8 mouse cellular contexts compared by ENCODE assay signal in genomic region chr16:85172571-85173372, GRCm38 (mm10). TPM values are rescaled to one million over a fixed set of nuclear protein-coding genes. Genes with fewer than 3 reads are reported as not detected.
A peak's percentile ranks its signal among the peaks of the same experiment; 100 is the strongest.
DNase-seq lines count a peak whose midpoint lies in the region; ATAC-seq and TF ChIP-seq lines count a peak whose summit lies in the region.

No protein-coding gene starts in this region.

- ATAC-seq in granulocyte monocyte progenitor cell, adult 5-6 weeks (replicated peaks; ENCODE audit: poor library complexity, severe bottlenecking) = peak; percentile 50
- ATAC-seq in intestine, embryonic 16.5 days = peak; percentile 66
- ATAC-seq in limb, embryonic 12.5 days (ENCODE audit: insufficient number of reproducible peaks, insufficient read depth, low FRiP score, low TSS enrichment, low read depth) = peak; percentile 52
- ATAC-seq in midbrain, embryonic 11.5 days (ENCODE audit: low FRiP score) = peak; percentile 76

- no peaks in the 10 kb centered on the region for H3K9me3 ChIP-seq in intestine, embryonic 16.5 days (ENCODE audit: control insufficient read depth, low read length)
- H3K9me3 ChIP-seq in limb, embryonic 12.5 days = 0 out of 2 replicates have a peak, but pooled peaks cover 3% of the 10 kb centered on the region
- no peaks in the 10 kb centered on the region for H3K9me3 ChIP-seq in midbrain, embryonic 11.5 days (ENCODE audit: control insufficient read depth, low read length)

- peak overlapping the region; percentile 79 for H3K4me2 ChIP-seq in intestine, embryonic 16.5 days (ENCODE audit: low read depth, low read length)
- peak overlapping the region; percentile 63 for H3K4me2 ChIP-seq in limb, embryonic 12.5 days
- H3K4me2 ChIP-seq in midbrain, embryonic 11.5 days = peak overlapping the region; percentile 56

- H3K27me3 ChIP-seq in intestine, embryonic 16.5 days (replicated peaks; ENCODE audit: control insufficient read depth, insufficient read depth, low read length) = no peaks in the 10 kb centered on the region
- peaks cover 7% of the 10 kb centered on the region; the same call in 1 of the 2 replicates for H3K27me3 ChIP-seq in limb, embryonic 12.5 days
- peaks cover 2% of the 10 kb centered on the region; the same call in 1 of the 2 replicates for H3K27me3 ChIP-seq in midbrain, embryonic 11.5 days (ENCODE audit: control insufficient read depth, insufficient read depth, low read length)
- no peaks in the 10 kb centered on the region for H3K27me3 ChIP-seq in small intestine, adult 2 months (ENCODE audit: control insufficient read depth, insufficient read depth, low read length)

- peaks cover 21% of the 10 kb centered on the region for H3K4me1 ChIP-seq in intestine, embryonic 16.5 days (ENCODE audit: control insufficient read depth, insufficient read depth, low read length)
- peaks cover 34% of the 10 kb centered on the region for H3K4me1 ChIP-seq in limb, embryonic 12.5 days (replicated peaks)
- H3K4me1 ChIP-seq in midbrain, embryonic 11.5 days (ENCODE audit: control insufficient read depth, insufficient read depth, low read length) = peaks cover 7% of the 10 kb centered on the region
- H3K4me1 ChIP-seq in small intestine, adult 2 months (ENCODE audit: control insufficient read depth, insufficient read depth, insufficient read length, low read length) = peaks cover 16% of the 10 kb centered on the region; the same call in 1 of the 2 replicates

- peak overlapping the region; percentile 93 for H3K9ac ChIP-seq in intestine, embryonic 16.5 days (ENCODE audit: low read depth, low read length)
- peak overlapping the region; percentile 91 for H3K9ac ChIP-seq in limb, embryonic 12.5 days (replicated peaks)
- H3K9ac ChIP-seq in midbrain, embryonic 11.5 days (ENCODE audit: low read length) = peak overlapping the region; percentile 92

- no peaks in the 10 kb centered on the region for H3K36me3 ChIP-seq in intestine, embryonic 16.5 days (ENCODE audit: control insufficient read depth, insufficient read depth, low read length)
- H3K36me3 ChIP-seq in limb, embryonic 12.5 days = peaks cover 1% of the 10 kb centered on the region; the same call in 1 of the 2 replicates
- H3K36me3 ChIP-seq in midbrain, embryonic 11.5 days (ENCODE audit: control insufficient read depth, insufficient read depth, low read length) = no peaks in the 10 kb centered on the region
- no peaks in the 10 kb centered on the region for H3K36me3 ChIP-seq in small intestine, adult 2 months (ENCODE audit: control insufficient read depth, insufficient read depth, low read length)

- WGBS in intestine, embryonic 16.5 days = under 1% methylated on average over 68 of the region's 68 CpGs
- WGBS in limb, embryonic 12.5 days = under 1% methylated on average over 68 of the region's 68 CpGs
- under 1% methylated on average over 59 of the region's 68 CpGs for WGBS in midbrain, embryonic 11.5 days
- under 1% methylated on average over 67 of the region's 68 CpGs for WGBS in small intestine, adult 2 months

- no peak; the same call in 1 of the 2 replicates for TF ChIP-seq POLR2A in small intestine, adult 2 months (IDR thresholded peaks at IDR 0.05; ENCODE audit: low read depth, low read length)

- H3K27ac ChIP-seq in intestine, embryonic 16.5 days (ENCODE audit: low read length) = peak overlapping the region; percentile 54
- H3K27ac ChIP-seq in limb, embryonic 12.5 days = peak overlapping the region; percentile 91
- peak overlapping the region; percentile 82 for H3K27ac ChIP-seq in midbrain, embryonic 11.5 days (ENCODE audit: low read depth, low read length)
- peak overlapping the region; percentile 63 for H3K27ac ChIP-seq in small intestine, adult 2 months (ENCODE audit: insufficient read depth, low read depth, low read length)

- no peak for TF ChIP-seq CTCF in small intestine, adult 2 months (IDR thresholded peaks at IDR 0.05; ENCODE audit: extremely low read depth, insufficient read length, insufficient replicate concordance, low read depth, low read length)

- peak overlapping the region; percentile 75 for H3K4me3 ChIP-seq in intestine, embryonic 16.5 days (ENCODE audit: low read length)
- H3K4me3 ChIP-seq in limb, embryonic 12.5 days (replicated peaks) = peak overlapping the region; percentile 90
- H3K4me3 ChIP-seq in midbrain, embryonic 11.5 days (ENCODE audit: low read depth, low read length) = peak overlapping the region; percentile 90
- H3K4me3 ChIP-seq in small intestine, adult 2 months (ENCODE audit: low read depth, low read length) = peak overlapping the region; percentile 88

- peak; percentile 60 for DNase-seq in layer of hippocampus, adult 11-12 months (ENCODE audit: low spot score)
- DNase-seq in layer of hippocampus, adult 9-10 months (ENCODE audit: low spot score) = no peak
- DNase-seq in embryo, embryonic 10.5 days (ENCODE audit: low spot score) = peak; percentile 71
- DNase-seq in midbrain, embryonic 11.5 days (ENCODE audit: low spot score, missing footprints) = peak; percentile 97

RNA-seq across cellular contexts. Expression of gene App, which starts 0.8 kb away (rescaled TPM):
- 47.2 and 63.2 TPM in 2 replicates for total RNA-seq in granulocyte monocyte progenitor cell, adult 5-6 weeks (2014; fragmentation: Nextera tagmentation)
- total RNA-seq in granulocyte monocyte progenitor cell, adult 5-6 weeks (2017) = 119 and 121 TPM in 2 replicates
- polyA plus RNA-seq in intestine, embryonic 16.5 days (2015; fragmentation: Nextera tagmentation; extraction: Ambion mirVana) = 121 and 125 TPM in 2 replicates
- polyA plus RNA-seq in limb, embryonic 12.5 days (2016; fragmentation: Nextera tagmentation; extraction: Ambion mirVana) = 122 and 134 TPM in 2 replicates
- 157 and 166 TPM in 2 replicates for polyA plus RNA-seq in midbrain, embryonic 11.5 days (2014; fragmentation: Nextera tagmentation; extraction: Ambion mirVana)
- polyA plus RNA-seq in small intestine, adult 2 months (2012; rRNA removed) = 133 and 387 TPM in 2 replicates
